Mouse (Mus musculus) intestine, postnatal 0 days (tissue): ENCODE measurements around the gene Pfdn6. TPM values are rescaled to one million over a fixed set of nuclear protein-coding genes. Genes with fewer than 3 reads are reported as not detected.
A peak's percentile ranks its signal among the peaks of the same experiment; 100 is the strongest.

Source experiments
- ATAC-seq: fragments of 200-750 bp; cut with Nextera tagmentation; 2 replicates; pipeline ENCODE4 v1.8.0; 2017; ENCODE audit warnings: mild to moderate bottlenecking, moderate TSS enrichment, moderate library complexity
- H3K27ac ChIP-seq: fragments of 300-500 bp; sonication (generic); 2 replicates; pipeline ENCODE4 v1.5.1; 2014; ENCODE audit warnings: mild to moderate bottlenecking, low read depth, low read length, moderate library complexity
- H3K27me3 ChIP-seq: fragments of 300-500 bp; sonication (generic); replicated peaks from 2 replicates; pipeline ENCODE4 v1.6.1; 2014; ENCODE audit warnings: low read length, mixed read lengths; ENCODE audit not compliant: control insufficient read depth, insufficient read depth
- H3K36me3 ChIP-seq: fragments of 300-500 bp; sonication (generic); 2 replicates; pipeline ENCODE4 v1.6.1; 2014; ENCODE audit warnings: mild to moderate bottlenecking, moderate library complexity; ENCODE audit not compliant: control insufficient read depth, insufficient read depth
- H3K4me1 ChIP-seq: fragments of 300-500 bp; sonication (generic); replicated peaks from 2 replicates; pipeline ENCODE4 v1.6.1; 2014; ENCODE audit warnings: antibody characterized with exemption, low read length, mixed read lengths; ENCODE audit not compliant: control insufficient read depth, insufficient read depth
- H3K4me2 ChIP-seq: fragments of 300-500 bp; sonication (generic); replicated peaks from 2 replicates; pipeline ENCODE4 v1.6.1; 2014; ENCODE audit warnings: low read depth, mild to moderate bottlenecking, moderate library complexity
- H3K4me3 ChIP-seq: fragments of 300-500 bp; sonication (generic); 2 replicates; pipeline ENCODE4 v1.5.1; 2014; ENCODE audit warnings: low read depth, low read length
- H3K9ac ChIP-seq: fragments of 300-500 bp; sonication (generic); 2 replicates; pipeline ENCODE4 v1.6.1; 2014; ENCODE audit warnings: mild to moderate bottlenecking, low read depth, low read length
- H3K9me3 ChIP-seq: fragments of 300-500 bp; sonication (generic); 2 replicates; pipeline ENCODE4 v1.6.1; 2016; ENCODE audit warnings: mixed run types; ENCODE audit not compliant: control insufficient read depth
- CTCF ChIP-seq: sonication (generic); IDR thresholded peaks from 2 replicates; pipeline ENCODE4 v1.5.1; 2016; ENCODE audit warnings: low read depth, mild to moderate bottlenecking, control low read depth, antibody characterized with exemption, moderate library complexity
- WGBS: fragments of 180-500 bp; shearing (Covaris S2); extraction: QIAGEN DNeasy Blood & Tissue Kit; methylation state at CpG from one replicate; pipeline ENCODE4 v1.1.7; 2014; 5-methylcytosine and 5-hydroxymethylcytosine counted together
- polyA plus RNA-seq: library from polyadenylated mRNA; unstranded; fragments of >200 nt; fragmentation: Nextera tagmentation; extraction: Ambion mirVana; gene quantifications from 2 replicates; pipeline ENCODE4 v1.2.1, GENCODE M21; 2015

Gene Pfdn6
- polyA plus RNA-seq, 1 experiment from 2014 or later = 116 TPM

DNA sequence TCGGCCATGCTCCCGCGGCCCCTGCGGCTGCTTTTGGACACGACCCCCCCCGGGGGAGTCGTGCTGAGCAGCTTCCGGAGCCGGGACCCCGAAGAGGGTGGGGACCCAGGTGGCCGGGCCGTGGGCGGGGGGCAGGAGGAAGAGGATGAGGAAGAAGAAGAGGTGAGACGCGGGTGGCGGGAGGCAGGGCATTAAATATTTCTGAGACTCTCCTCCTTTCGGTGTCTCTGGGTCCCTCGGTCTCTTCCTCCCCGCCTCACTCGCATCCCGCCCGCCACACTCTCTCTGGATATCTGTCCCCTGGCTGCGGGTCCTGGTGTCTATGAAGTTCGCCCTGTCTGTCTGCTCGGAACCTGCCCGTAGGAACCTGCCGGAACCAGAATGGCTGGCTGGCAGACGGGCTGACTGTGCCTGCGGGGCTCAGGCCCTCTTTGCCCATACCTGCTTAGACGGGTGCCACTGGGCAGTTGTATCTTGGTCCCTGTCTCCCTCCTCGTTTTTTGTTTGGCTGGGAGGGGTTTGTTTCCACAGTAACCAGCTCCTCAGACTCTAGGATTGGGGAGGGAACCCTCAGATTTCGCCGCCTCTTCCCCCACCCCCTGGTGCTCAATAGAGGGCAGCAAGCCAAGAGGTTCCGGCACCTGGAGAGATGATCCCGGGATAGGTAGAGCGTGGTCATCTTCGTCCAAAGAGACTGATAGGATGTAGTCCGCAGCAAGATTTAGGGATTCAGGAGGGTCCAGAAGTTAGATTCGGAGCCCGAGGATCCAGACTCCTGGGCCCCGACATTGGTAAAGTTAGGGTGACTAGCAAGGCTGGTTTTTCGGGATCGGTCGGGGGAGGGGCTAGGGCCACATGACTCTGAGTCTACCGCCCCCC is 9.6 kb downstream of the Pfdn6 start:
- peak overlapping the region; percentile 83 for H3K27ac ChIP-seq
- peaks cover 42% of the 10 kb centered on the region for H3K36me3 ChIP-seq
- WGBS = 1% methylated on average over 39 of the region's 45 CpGs
- TF ChIP-seq CTCF = 0 out of 2 replicates have a peak, but pooled peaks have one; percentile 1
- H3K4me2 ChIP-seq = peak overlapping the region; percentile 100
- H3K4me1 ChIP-seq = no peaks in the 10 kb centered on the region
- no peaks in the 10 kb centered on the region for H3K27me3 ChIP-seq
- no peaks in the 10 kb centered on the region for H3K9me3 ChIP-seq
- no peak for ATAC-seq
- H3K4me3 ChIP-seq = peak overlapping the region; percentile 81
- H3K9ac ChIP-seq = peak overlapping the region; percentile 81

DNA sequence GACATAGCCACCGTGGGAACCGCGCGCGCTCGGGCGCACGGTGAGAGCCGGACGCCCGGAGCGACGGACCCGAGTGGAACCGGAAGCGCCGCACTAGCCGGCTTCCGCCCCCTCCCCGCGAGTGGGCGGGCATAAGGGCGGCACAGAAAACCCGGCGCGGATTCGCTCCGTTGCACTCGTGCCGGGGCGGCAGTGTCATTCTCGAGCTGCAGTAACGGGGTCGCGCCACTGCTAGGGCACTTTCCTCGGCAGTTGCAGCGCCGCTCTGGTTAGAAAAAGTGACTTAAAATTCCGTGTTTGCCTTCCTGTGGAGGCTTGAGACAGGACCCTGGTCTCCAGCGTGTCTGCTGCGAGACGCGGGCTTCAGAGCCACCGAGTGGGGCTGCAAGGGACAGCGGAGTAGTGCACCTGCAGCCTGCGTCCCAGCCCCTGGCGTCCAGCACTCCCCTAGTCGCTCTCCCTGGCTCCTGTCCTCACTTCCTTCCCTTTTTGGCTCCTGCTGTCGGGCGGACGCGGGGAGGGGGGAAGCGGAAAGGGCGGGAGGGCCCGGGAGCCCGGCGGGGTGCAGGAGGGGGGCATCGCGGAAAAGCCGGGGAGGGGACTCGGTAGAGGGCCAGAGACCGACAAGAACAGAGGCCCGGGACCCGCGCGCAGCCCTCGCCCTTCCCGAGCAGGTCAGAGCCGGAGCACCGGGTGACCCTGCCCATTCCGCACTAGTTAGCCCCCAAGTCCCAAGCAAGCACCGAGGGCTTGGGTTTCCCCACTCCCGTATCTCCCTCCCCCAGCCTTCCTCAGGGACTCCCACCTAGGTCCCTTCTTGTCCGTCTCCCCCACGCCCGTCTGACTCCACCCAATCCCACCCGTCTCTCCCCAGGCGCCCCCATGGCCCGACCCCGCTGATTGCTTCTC is 10.5 kb downstream of the Pfdn6 start, which contains the start of gene Rgl2:
Gene Rgl2, plus strand, starts transcription at position 173 of the 909 bp plus-strand sequence.
- TF ChIP-seq CTCF = peak; percentile 64
- Histone ChIP-seq H3K27me3 (no peaks in the 10 kb centered on the region), H3K36me3 (peaks cover 43% of the 10 kb centered on the region), H3K9ac (peak within 1 kb of the TSS; percentile 81), H3K27ac (peak within 1 kb of the TSS; percentile 83), H3K4me3 (peak within 1 kb of the TSS; percentile 81), H3K4me1 (no peaks in the 10 kb centered on the region), H3K9me3 (no peaks in the 10 kb centered on the region), H3K4me2 (peak within 1 kb of the TSS; percentile 100)
- ATAC-seq = peak; percentile 83
- WGBS = under 1% methylated on average over 72 of the region's 80 CpGs

DNA sequence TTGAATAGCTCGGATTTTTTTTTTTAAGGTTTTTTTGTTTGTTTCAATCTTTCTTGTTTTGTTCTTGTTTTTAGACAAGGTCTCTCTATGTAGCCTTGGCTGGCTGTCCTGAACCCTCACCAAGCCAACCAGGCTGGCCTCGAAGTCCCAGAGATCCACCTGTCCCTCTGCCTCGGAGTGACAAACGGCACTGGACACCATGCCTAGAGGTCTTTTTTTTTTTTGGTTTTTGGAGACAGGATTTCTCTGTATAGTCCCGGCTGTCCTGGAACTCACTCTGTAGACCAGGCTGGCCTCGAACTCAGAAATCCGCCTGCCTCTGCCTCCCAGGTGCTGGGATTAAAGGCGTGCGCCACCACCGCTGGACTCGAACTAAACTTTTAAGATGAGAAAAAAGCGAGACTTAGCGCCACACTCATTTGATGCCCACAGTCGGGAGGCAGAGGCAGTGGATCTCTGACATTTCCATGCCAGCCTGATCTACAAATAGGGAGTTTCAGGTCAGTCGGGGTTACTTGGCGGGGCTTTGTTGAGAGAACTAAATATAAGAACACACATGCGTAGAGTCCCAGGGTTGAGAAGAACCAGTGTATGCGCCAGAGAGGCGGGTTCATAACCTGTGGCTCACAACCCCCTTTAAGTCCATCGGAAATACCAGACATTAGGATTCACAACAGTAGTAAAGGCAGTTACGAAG is 11.7 kb downstream of the Pfdn6 start:
- Histone ChIP-seq H3K4me2 (peak overlapping the region; percentile 100), H3K9me3 (no peaks in the 10 kb centered on the region), H3K27me3 (no peaks in the 10 kb centered on the region), H3K9ac (peak overlapping the region; percentile 81), H3K4me3 (peak overlapping the region; percentile 81), H3K36me3 (peaks cover 39% of the 10 kb centered on the region), H3K4me1 (no peaks in the 10 kb centered on the region), H3K27ac (no peak overlapping the region)
- 62% methylated on average over 21 of the region's 21 CpGs for WGBS
- no peak for TF ChIP-seq CTCF
- no peak for ATAC-seq

DNA sequence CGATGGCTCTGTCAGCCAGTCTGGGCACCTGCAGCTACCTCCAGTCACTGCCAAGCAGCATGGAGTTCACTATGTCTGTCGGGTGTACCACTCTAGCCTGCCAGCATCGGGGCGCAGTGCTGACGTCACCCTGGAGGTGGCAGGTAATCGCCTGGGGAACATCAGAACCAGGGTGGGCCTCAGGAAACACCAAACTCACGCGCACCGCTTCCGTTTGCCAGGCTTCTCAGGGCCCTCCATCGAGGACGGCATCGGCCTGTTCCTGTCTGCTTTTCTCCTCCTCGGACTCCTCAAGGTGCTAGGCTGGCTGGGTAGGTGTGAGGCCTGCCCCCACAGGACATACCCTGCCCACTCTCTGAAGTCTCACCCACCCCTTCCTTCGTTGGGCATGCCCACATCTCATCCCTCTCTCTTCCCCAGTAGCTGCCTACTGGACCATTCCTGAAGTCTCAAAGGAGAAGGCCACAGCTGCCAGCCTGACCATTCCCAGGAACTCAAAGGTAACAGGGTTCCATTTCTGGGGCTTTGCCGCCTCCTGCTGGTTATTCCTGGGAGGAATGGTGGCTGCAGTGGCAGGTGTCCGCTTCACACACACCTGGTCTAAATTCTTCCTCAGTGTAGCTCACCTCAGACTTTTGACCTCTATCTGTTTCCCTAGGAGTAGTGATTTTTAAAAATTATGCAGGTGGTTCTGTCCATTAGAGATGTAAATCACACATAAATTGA is 13.8 kb downstream of the Pfdn6 start:
- no peaks in the 10 kb centered on the region for H3K4me1 ChIP-seq
- H3K9me3 ChIP-seq = no peaks in the 10 kb centered on the region
- no peak overlapping the region for H3K4me3 ChIP-seq
- H3K9ac ChIP-seq = no peak overlapping the region
- no peak overlapping the region for H3K27ac ChIP-seq
- peak; percentile 71 for TF ChIP-seq CTCF
- no peak for ATAC-seq
- H3K36me3 ChIP-seq = peaks cover 31% of the 10 kb centered on the region
- H3K4me2 ChIP-seq = no peak overlapping the region
- WGBS = 77% methylated on average over 17 of the region's 17 CpGs
- no peaks in the 10 kb centered on the region for H3K27me3 ChIP-seq

DNA sequence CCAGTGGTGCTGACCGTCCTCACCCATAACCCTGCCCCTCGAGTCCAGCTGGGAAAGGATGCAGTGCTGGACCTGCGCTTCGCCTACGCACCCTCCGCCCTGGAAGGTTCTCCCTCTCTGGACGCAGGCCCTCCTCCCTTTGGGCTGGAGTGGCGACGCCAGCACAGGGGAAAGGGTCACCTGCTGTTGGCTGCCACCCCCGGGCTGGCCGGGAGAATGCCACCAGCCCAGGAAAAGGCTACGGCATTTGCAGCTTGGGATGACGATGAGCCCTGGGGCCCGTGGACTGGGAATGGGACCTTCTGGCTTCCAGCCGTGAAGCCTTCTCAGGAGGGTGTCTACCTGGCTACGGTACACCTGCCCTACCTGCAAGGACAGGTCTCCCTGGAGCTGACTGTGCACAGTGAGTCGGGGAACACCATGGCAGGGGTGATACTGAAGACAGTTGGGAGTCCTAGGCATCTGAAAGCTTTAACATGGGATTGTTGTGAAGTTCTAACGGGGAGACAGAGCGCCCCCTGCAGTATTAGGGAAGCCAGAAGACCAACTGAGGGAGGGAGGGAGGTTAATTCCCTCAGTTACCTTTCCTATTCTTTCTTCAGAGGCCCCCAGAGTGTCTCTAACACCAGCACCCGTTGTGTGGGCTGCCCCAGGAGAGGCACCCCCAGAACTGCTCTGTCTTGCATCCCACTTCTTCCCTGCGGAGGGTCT is 14.6 kb downstream of the Pfdn6 start:
- no peaks in the 10 kb centered on the region for H3K27me3 ChIP-seq
- ATAC-seq = no peak
- WGBS = 88% methylated on average over 21 of the region's 21 CpGs
- H3K27ac ChIP-seq = no peak overlapping the region
- peak; percentile 39; the same call in 1 of the 2 replicates for TF ChIP-seq CTCF
- H3K4me2 ChIP-seq = no peak overlapping the region
- H3K4me1 ChIP-seq = no peaks in the 10 kb centered on the region
- no peak overlapping the region for H3K9ac ChIP-seq
- H3K4me3 ChIP-seq = no peak overlapping the region
- no peaks in the 10 kb centered on the region for H3K9me3 ChIP-seq
- H3K36me3 ChIP-seq = peaks cover 31% of the 10 kb centered on the region
